Mouse (Mus musculus) CD4-positive, CD25-positive, alpha-beta regulatory T cell, adult 2 months (primary cell): ENCODE measurements at regions not wholly inside any gene's neighbourhood (a gene's known extent, or its start where the extent isn't known, plus 50 kb on each side); places are given as distances from the start of the nearest gene placed in this dataset.
"Not testable (repeated sequence)": the region's sequence is repeated elsewhere in the genome, so short reads cannot be mapped to it uniquely, and the experiment has no call there.

Experiments used
- DNase-seq: peaks from one replicate; pipeline ENCODE4 v3.0.0-alpha.2; 2012; ENCODE audit warnings: low read depth, low spot score

GRCm38 (mm10) chr5:151733991-151734390 is 82.9 kb upstream of the Rfc3 start:
- DNase-seq = peak; percentile 27

DNA sequence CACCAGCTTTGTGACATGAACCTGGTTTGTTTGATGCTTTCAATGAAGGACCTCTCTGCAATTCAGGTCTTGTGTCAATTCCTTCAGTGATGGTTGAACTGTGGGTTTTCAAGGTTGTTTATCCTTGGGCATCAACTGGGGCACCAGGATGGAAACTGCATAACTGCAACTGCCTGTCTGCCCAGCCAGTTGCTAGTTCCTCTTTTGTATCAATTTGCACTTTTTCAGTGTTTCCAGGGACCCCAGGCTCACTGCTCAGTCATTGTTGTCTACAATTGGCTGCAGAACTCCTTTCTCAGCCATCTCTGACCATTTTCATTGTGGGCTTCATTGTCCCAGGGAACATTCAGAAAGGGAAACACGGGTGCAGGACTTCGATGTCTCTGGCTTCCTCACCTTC is 74.6 kb upstream of the Rfc3 start:
- no peak for DNase-seq

DNA sequence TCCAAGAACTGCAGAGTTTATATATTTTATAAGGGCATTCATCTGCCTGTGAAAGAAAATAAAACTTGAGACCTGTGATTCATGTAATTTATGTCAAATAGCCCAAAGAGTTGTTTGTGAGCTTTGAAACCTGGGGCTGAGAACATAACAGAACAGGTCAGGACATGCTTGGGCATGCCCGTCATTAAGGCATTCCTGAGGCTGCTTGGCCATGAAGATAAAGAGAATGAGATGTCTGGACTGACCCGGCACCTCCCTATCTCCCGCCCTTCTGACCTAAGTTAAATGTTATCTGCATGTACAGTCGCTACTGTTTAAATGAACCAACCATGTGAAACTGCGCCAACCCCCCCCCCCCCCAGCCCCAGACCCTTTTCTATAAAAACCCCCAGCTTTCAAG is 73.4 kb upstream of the Rfc3 start:
- DNase-seq = not testable (repeated sequence)

GRCm38 (mm10) chr5:151722458-151722857 is 71.4 kb upstream of the Rfc3 start:
- DNase-seq = peak; percentile 35

- not testable (repeated sequence) for DNase-seq
Observed at GRCm38 (mm10) chr5:151719757-151720156, 68.7 kb upstream of the Rfc3 start.

GRCm38 (mm10) chr5:151717923-151718322 is 66.9 kb upstream of the Rfc3 start:
- DNase-seq = peak; percentile 11

DNA sequence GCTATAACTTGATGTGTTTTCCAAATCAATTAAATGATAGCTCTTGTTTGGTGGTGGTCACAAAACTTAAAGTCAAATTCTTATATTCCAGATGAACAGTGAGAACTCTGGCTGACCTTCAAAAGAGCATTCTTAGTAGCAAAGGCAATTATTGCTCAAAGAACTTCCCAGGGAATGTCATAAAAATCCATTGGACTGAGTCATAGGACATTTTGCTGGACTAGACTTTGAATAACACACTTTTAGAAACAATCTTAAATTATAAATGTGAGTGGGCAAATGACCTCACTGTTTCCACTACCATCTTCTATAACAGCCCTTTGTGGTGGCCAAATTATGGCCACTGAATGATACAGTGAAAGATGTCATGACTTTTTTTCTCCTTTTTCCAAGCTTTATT is 54.2 kb upstream of the Rfc3 start:
- no peak for DNase-seq

GRCm38 (mm10) chr5:151704049-151704448 is 53.0 kb upstream of the Rfc3 start:
- no peak for DNase-seq
